Mouse (Mus musculus) liver, embryonic 11.5 days (tissue): ENCODE measurements at regions not wholly inside any gene's neighbourhood (a gene's known extent, or its start where the extent isn't known, plus 50 kb on each side); places are given as distances from the start of the nearest gene placed in this dataset.

ENCODE experiments used
- ATAC-seq: fragments of 200-750 bp; cut with Nextera tagmentation; replicated peaks from 2 replicates; pipeline ENCODE4 v1.8.0; 2017; ENCODE audit warnings: moderate number of reproducible peaks, mild to moderate bottlenecking, moderate TSS enrichment, moderate library complexity; ENCODE audit not compliant: low FRiP score
- DNase-seq: peaks from one replicate; pipeline ENCODE4 v3.0.0-alpha.2; 2017; ENCODE audit warnings: low spot score
- H3K27ac ChIP-seq: fragments of 300-500 bp; sonication (generic); 2 replicates; pipeline ENCODE4 v1.5.1; 2014; ENCODE audit warnings: mild to moderate bottlenecking, low read depth, low read length, control low read depth
- H3K27me3 ChIP-seq: fragments of 300-500 bp; sonication (generic); replicated peaks from 2 replicates; pipeline ENCODE4 v1.6.1; 2014; ENCODE audit warnings: low read length, mixed read lengths; ENCODE audit not compliant: control insufficient read depth, insufficient read depth
- H3K36me3 ChIP-seq: fragments of 300-500 bp; sonication (generic); 2 replicates; pipeline ENCODE4 v1.6.1; 2014; ENCODE audit warnings: mild to moderate bottlenecking, low read length, moderate library complexity, mixed read lengths; ENCODE audit not compliant: control insufficient read depth, insufficient read depth
- H3K4me1 ChIP-seq: fragments of 300-500 bp; sonication (generic); replicated peaks from 2 replicates; pipeline ENCODE4 v1.6.1; 2014; ENCODE audit warnings: low read length, mixed read lengths; ENCODE audit not compliant: control insufficient read depth, insufficient read depth
- H3K4me2 ChIP-seq: fragments of 300-500 bp; sonication (generic); 2 replicates; pipeline ENCODE4 v1.6.1; 2014; ENCODE audit warnings: mild to moderate bottlenecking, control low read depth, moderate library complexity
- H3K4me3 ChIP-seq: fragments of 300-500 bp; sonication (generic); 2 replicates; pipeline ENCODE4 v1.5.1; 2014; ENCODE audit warnings: low read depth, low read length, control low read depth
- H3K9ac ChIP-seq: fragments of 300-500 bp; sonication (generic); 2 replicates; pipeline ENCODE4 v1.6.1; 2014; ENCODE audit warnings: low read depth, low read length, control low read depth
- H3K9me3 ChIP-seq: fragments of 300-500 bp; sonication (generic); 2 replicates; pipeline ENCODE4 v1.6.1; 2016; ENCODE audit warnings: low read length, inconsistent platforms, mixed read lengths; ENCODE audit not compliant: control insufficient read depth
- WGBS: fragments of 180-500 bp; shearing (Covaris S2); extraction: QIAGEN DNeasy Blood & Tissue Kit; methylation state at CpG from one replicate; pipeline ENCODE4 v1.1.7; 2014; 5-methylcytosine and 5-hydroxymethylcytosine counted together

- Histone ChIP-seq H3K36me3 (no peaks in the 10 kb centered on the region), H3K9ac (no peak overlapping the region), H3K4me1 (no peaks in the 10 kb centered on the region), H3K4me2 (no peak overlapping the region), H3K27ac (no peak overlapping the region), H3K27me3 (no peaks in the 10 kb centered on the region), H3K9me3 (no peaks in the 10 kb centered on the region), H3K4me3 (no peak overlapping the region)
- 65% methylated on average over 4 of the region's 4 CpGs for whole genome bisulfite sequencing
- ATAC-seq (no peak), DNase-seq (no peak)
Observed at GRCm38 (mm10) chr11:79881812-79882211, 80.4 kb downstream of the Utp6 start.

- Histone ChIP-seq H3K36me3 (no peaks in the 10 kb centered on the region), H3K27me3 (no peaks in the 10 kb centered on the region), H3K9me3 (no peaks in the 10 kb centered on the region), H3K4me1 (no peaks in the 10 kb centered on the region), H3K4me3 (no peak overlapping the region), H3K9ac (no peak overlapping the region), H3K27ac (no peak overlapping the region), H3K4me2 (no peak overlapping the region)
- WGBS, result 75% methylated on average over 7 of the region's 7 CpGs
- ATAC-seq (no peak), DNase-seq (no peak)
Observed at GRCm38 (mm10) chr11:79878091-79878490, 84.1 kb downstream of the Utp6 start.

- WGBS, result 50% methylated on average over 3 of the region's 3 CpGs
- ATAC-seq (no peak), DNase-seq (no peak)
- no peaks in the 10 kb centered on the region for H3K27me3 ChIP-seq
- no peaks in the 10 kb centered on the region for H3K4me1 ChIP-seq
- H3K9me3 ChIP-seq, result no peaks in the 10 kb centered on the region
- H3K4me2 ChIP-seq, result no peak overlapping the region
- no peaks in the 10 kb centered on the region for H3K36me3 ChIP-seq
- no peak overlapping the region for H3K4me3 ChIP-seq
- H3K27ac ChIP-seq, result no peak overlapping the region
- no peak overlapping the region for H3K9ac ChIP-seq
Observed at GRCm38 (mm10) chr11:79877184-79877745, 84.9 kb downstream of the Utp6 start.

GRCm38 (mm10) chr11:79871783-79872628 is 90.2 kb downstream of the Utp6 start:
- H3K27me3 ChIP-seq, result 0 out of 2 replicates have a peak, but pooled peaks cover 2% of the 10 kb centered on the region
- DNase-seq, result no peak
- H3K4me1 ChIP-seq, result no peaks in the 10 kb centered on the region
- no peak overlapping the region for H3K4me3 ChIP-seq
- no peak overlapping the region for H3K27ac ChIP-seq
- no peak for ATAC-seq
- H3K4me2 ChIP-seq, result no peak overlapping the region
- 89% methylated on average over 10 of the region's 10 CpGs for WGBS
- no peak overlapping the region for H3K9ac ChIP-seq
- no peaks in the 10 kb centered on the region for H3K9me3 ChIP-seq
- no peaks in the 10 kb centered on the region for H3K36me3 ChIP-seq

- Histone ChIP-seq H3K9me3 (no peaks in the 10 kb centered on the region), H3K27me3 (0 out of 2 replicates have a peak, but pooled peaks cover 2% of the 10 kb centered on the region), H3K4me3 (no peak overlapping the region), H3K4me2 (no peak overlapping the region), H3K4me1 (no peaks in the 10 kb centered on the region), H3K9ac (no peak overlapping the region), H3K27ac (no peak overlapping the region), H3K36me3 (no peaks in the 10 kb centered on the region)
- ATAC-seq (no peak), DNase-seq (no peak)
- WGBS, result 32% methylated on average over 5 of the region's 5 CpGs
Observed at GRCm38 (mm10) chr11:79870189-79870588, 92.0 kb downstream of the Utp6 start.

- Histone ChIP-seq H3K36me3 (no peaks in the 10 kb centered on the region), H3K27ac (no peak overlapping the region), H3K27me3 (0 out of 2 replicates have a peak, but pooled peaks cover 2% of the 10 kb centered on the region), H3K9me3 (no peaks in the 10 kb centered on the region), H3K4me3 (no peak overlapping the region), H3K4me1 (no peaks in the 10 kb centered on the region), H3K4me2 (no peak overlapping the region), H3K9ac (no peak overlapping the region)
- ATAC-seq (no peak), DNase-seq (no peak)
- 52% methylated on average over 5 of the region's 5 CpGs for WGBS
Observed at GRCm38 (mm10) chr11:79869009-79869408, 93.2 kb downstream of the Utp6 start.

GRCm38 (mm10) chr11:79864836-79865235 is 97.4 kb downstream of the Utp6 start:
- no peaks in the 10 kb centered on the region for H3K4me1 ChIP-seq
- no peak overlapping the region for H3K4me3 ChIP-seq
- peaks cover 9% of the 10 kb centered on the region; the same call in 1 of the 2 replicates for H3K27me3 ChIP-seq
- no peak overlapping the region for H3K27ac ChIP-seq
- 51% methylated on average over 5 of the region's 5 CpGs for WGBS
- no peak overlapping the region for H3K4me2 ChIP-seq
- no peak overlapping the region for H3K9ac ChIP-seq
- H3K9me3 ChIP-seq, result no peaks in the 10 kb centered on the region
- ATAC-seq (no peak), DNase-seq (no peak)
- no peaks in the 10 kb centered on the region for H3K36me3 ChIP-seq

- WGBS, result 80% methylated on average over 14 of the region's 14 CpGs
- peaks cover 9% of the 10 kb centered on the region; the same call in 1 of the 2 replicates for H3K27me3 ChIP-seq
Observed at GRCm38 (mm10) chr11:79863487-79864175, 98.6 kb downstream of the Utp6 start.

More at GRCm38 (mm10) chr11:79863487-79864175, 98.6 kb downstream of the Utp6 start:
- Histone ChIP-seq H3K4me1 (no peaks in the 10 kb centered on the region), H3K4me3 (no peak overlapping the region), H3K9ac (no peak overlapping the region), H3K4me2 (no peak overlapping the region), H3K9me3 (no peaks in the 10 kb centered on the region), H3K36me3 (no peaks in the 10 kb centered on the region), H3K27ac (no peak overlapping the region)
- DNase-seq (no peak), ATAC-seq (no peak)
